Mouse (Mus musculus): ENCODE data around the gene Zfp385b. TPM values are rescaled to one million over a fixed set of nuclear protein-coding genes. Genes with fewer than 3 reads are reported as not detected.

Zfp385b gene
- total and polyA plus RNA-seq, 3 experiments: not detected

DNA sequence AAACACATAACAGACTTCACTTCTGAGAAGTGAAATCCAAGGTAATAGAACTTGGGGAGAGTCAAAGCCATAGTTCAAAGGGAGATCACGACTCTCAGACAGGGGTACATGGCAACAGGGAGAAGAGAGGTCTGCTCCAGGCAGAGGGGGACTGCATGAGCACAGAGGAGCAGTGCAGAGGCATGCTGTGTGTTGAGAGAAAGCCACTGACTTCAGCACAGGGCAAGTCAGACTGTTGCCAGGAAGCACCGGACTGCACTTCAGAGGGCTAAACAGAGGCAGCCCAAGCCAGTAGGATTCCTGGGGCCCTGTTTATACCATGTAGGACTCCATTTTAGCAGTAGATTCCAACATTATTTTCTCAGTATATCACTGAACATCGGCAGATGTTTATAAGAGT is 6.4 kb downstream of the Zfp385b start:
- Histone ChIP-seq H3K4me1 (ENCODE audit: control insufficient read depth in 1 of 2, insufficient read depth in 2 of 2) (no peaks in the 10 kb centered on the region), H3K27ac (ENCODE audit: insufficient read depth, low read depth) (no peak overlapping the region), H3K9ac (ENCODE audit: insufficient read depth, low read depth) (no peak overlapping the region), H3K4me3 (replicated peaks in 1 of 3; ENCODE audit: low read depth in 2 of 3, low read length in 2 of 3, poor library complexity in 1 of 3) (no peak overlapping the region), H3K79me2 (replicated peaks; ENCODE audit: control insufficient read depth, extremely low read depth, insufficient read depth, poor library complexity, severe bottlenecking) (no peaks in the 10 kb centered on the region), H3K36me3 (replicated peaks in 1 of 2; ENCODE audit: control insufficient read depth in 1 of 2, insufficient read depth in 1 of 2, low read length in 1 of 2) (no peaks in the 10 kb centered on the region), H3K4me2 (ENCODE audit: insufficient read depth, low read depth, poor library complexity, severe bottlenecking) (no peak overlapping the region), H3K9me3 (replicated peaks; ENCODE audit: low read length) (peaks cover 55% of the 10 kb centered on the region), H3K27me3 (replicated peaks) (no peaks in the 10 kb centered on the region)
- dilution Hi-C loops (cut with MboI; ENCODE audit: extremely low pct_ligation_motif_present, extremely low pct_unique_long_range_greater_than_20kb, low sequenced_read_pairs): no loop called here
- DNase-seq (ENCODE audit: extremely low read depth): no peak
- no peak for TF ChIP-seq MAZ (IDR thresholded peaks at IDR 0.05; ENCODE audit: low read depth, low read length)
- no peak for TF ChIP-seq MAFK (IDR thresholded peaks at IDR 0.05; ENCODE audit: insufficient replicate concordance, low read length)
- no peak for TF ChIP-seq E2F4 (IDR thresholded peaks at IDR 0.05; ENCODE audit: insufficient replicate concordance, low read depth, low read length)
- TF ChIP-seq CTCF (conservative IDR thresholded peaks at IDR 0.05 in 1 of 2, IDR thresholded peaks at IDR 0.05 in 1 of 2; ENCODE audit: low read depth in 2 of 2, low read length in 2 of 2): no peak
- no peak for TF ChIP-seq KAT2A (IDR thresholded peaks at IDR 0.05; ENCODE audit: insufficient replicate concordance, low read length)
- TF ChIP-seq IRF4 (IDR thresholded peaks at IDR 0.05; ENCODE audit: low read depth, low read length): no peak
- no peak for TF ChIP-seq ETS1 (conservative IDR thresholded peaks at IDR 0.05; ENCODE audit: low read depth, low read length)
- TF ChIP-seq ZKSCAN1 (IDR thresholded peaks at IDR 0.05; ENCODE audit: borderline replicate concordance, low read depth, low read length): no peak
- TF ChIP-seq SMC3 (IDR thresholded peaks at IDR 0.05; ENCODE audit: low read depth, low read length): no peak
- no peak for TF ChIP-seq EP300 (IDR thresholded peaks at IDR 0.05; ENCODE audit: low read length)
- TF ChIP-seq ZMIZ1 (IDR thresholded peaks at IDR 0.05; ENCODE audit: low read depth, low read length): no peak
- no peak for TF ChIP-seq RAD21 (IDR thresholded peaks at IDR 0.05; ENCODE audit: low read depth, low read length)
- in situ Hi-C loops (cut with MboI; ENCODE audit: low pct_ligation_motif_present, low pct_unique_long_range_greater_than_20kb, low sequenced_read_pairs): no loop called here

DNA sequence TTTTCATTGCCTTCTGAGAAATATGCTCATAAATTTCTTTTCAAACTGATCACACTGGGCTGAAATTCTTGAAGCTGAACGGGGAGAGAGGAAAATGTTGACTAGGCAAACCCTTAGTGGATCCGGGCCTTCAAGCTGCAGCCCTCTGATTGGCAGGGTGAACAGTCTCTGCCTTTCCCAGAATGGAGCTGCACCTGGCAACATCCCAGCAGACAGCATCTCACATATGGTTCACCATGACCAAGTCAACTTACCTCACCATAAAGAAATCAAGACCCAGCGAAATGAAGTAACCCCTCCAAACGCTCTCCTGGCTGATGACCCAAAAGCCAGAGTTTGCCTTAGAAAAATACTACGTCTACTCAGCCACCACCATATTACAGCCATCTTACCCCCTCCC is 8.7 kb downstream of the Zfp385b start:
- in situ Hi-C loops (cut with MboI; ENCODE audit: low pct_ligation_motif_present, low pct_unique_long_range_greater_than_20kb, low sequenced_read_pairs) (no loop called here), dilution Hi-C loops (cut with MboI; ENCODE audit: extremely low pct_ligation_motif_present, extremely low pct_unique_long_range_greater_than_20kb, low sequenced_read_pairs) (no loop called here)
- Histone ChIP-seq H3K9ac (ENCODE audit: insufficient read depth, low read depth) (no peak overlapping the region), H3K79me2 (replicated peaks; ENCODE audit: control insufficient read depth, extremely low read depth, insufficient read depth, poor library complexity, severe bottlenecking) (no peaks in the 10 kb centered on the region), H3K4me1 (ENCODE audit: control insufficient read depth in 1 of 2, insufficient read depth in 2 of 2) (no peaks in the 10 kb centered on the region), H3K4me3 (replicated peaks in 1 of 3; ENCODE audit: low read depth in 2 of 3, low read length in 2 of 3, poor library complexity in 1 of 3) (no peak overlapping the region), H3K4me2 (ENCODE audit: insufficient read depth, low read depth, poor library complexity, severe bottlenecking) (no peak overlapping the region), H3K27me3 (replicated peaks) (no peaks in the 10 kb centered on the region), H3K36me3 (replicated peaks in 1 of 2; ENCODE audit: control insufficient read depth in 1 of 2, insufficient read depth in 1 of 2, low read length in 1 of 2) (no peaks in the 10 kb centered on the region), H3K9me3 (replicated peaks; ENCODE audit: low read length) (peaks cover 55% of the 10 kb centered on the region), H3K27ac (ENCODE audit: insufficient read depth, low read depth) (no peak overlapping the region)
- TF ChIP-seq BHLHE40 (IDR thresholded peaks at IDR 0.05; ENCODE audit: low read depth, low read length) (no peak), ZKSCAN1 (IDR thresholded peaks at IDR 0.05; ENCODE audit: borderline replicate concordance, low read depth, low read length) (no peak), TCF12 (IDR thresholded peaks at IDR 0.05; ENCODE audit: low read depth, low read length) (no peak), ETS1 (conservative IDR thresholded peaks at IDR 0.05; ENCODE audit: low read depth, low read length) (no peak), TBP (conservative IDR thresholded peaks at IDR 0.05; ENCODE audit: low read depth, low read length) (no peak), POLR2AphosphoS2 (IDR thresholded peaks at IDR 0.05; ENCODE audit: low read depth, low read length) (no peak), ZMIZ1 (IDR thresholded peaks at IDR 0.05; ENCODE audit: low read depth, low read length) (no peak), PAX5 (IDR thresholded peaks at IDR 0.05; ENCODE audit: low read length) (no peak), EP300 (IDR thresholded peaks at IDR 0.05; ENCODE audit: low read length) (no peak), MAZ (IDR thresholded peaks at IDR 0.05; ENCODE audit: low read depth, low read length) (no peak), MXI1 (IDR thresholded peaks at IDR 0.05; ENCODE audit: low read depth, low read length) (no peak), HCFC1 (IDR thresholded peaks at IDR 0.05; ENCODE audit: low read depth, low read length) (no peak)
- DNase-seq (ENCODE audit: extremely low read depth): no peak

Measured in CH12.LX (cell line).